Mouse (Mus musculus) thymus, adult 2 months (tissue): ENCODE measurements around the gene Tle4.

Source experiments
- CTCF ChIP-seq: fragments of 200-500 bp; IDR thresholded peaks from 2 replicates; pipeline ENCODE4 v1.5.1; 2012; ENCODE audit warnings: mild to moderate bottlenecking, control low read depth, low read length, moderate library complexity, borderline replicate concordance; ENCODE audit not compliant: control insufficient read depth, poor library complexity, insufficient read depth; ENCODE audit errors: extremely low read depth
- POLR2A ChIP-seq: fragments of 200-500 bp; IDR thresholded peaks from 2 replicates; pipeline ENCODE4 v1.6.1; 2012; ENCODE audit warnings: mild to moderate bottlenecking, low read length, control low read depth, moderate library complexity; ENCODE audit not compliant: control insufficient read depth, poor library complexity, insufficient read depth; ENCODE audit errors: extremely low read depth

DNA sequence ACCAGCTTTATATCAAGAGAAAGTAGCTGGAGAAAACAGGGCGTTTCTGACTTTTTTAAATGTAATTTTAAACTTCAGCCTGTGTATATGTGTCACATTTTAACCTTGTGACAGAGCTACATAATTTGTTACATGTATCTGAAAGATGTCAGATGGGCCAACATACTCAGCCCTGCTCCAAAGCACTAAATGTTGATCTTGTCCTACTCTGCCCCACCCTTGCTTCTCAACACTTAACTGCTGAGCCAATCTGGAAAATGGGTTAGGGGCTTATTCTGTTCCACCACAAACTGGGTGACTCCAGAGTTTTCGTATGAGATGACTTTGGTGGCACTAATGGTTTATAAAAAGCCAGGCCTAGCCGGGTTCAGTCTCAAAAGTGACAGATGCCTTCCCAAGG lies 2.5 kb upstream of the Tle4 start:
- TF ChIP-seq CTCF (no peak), POLR2A (no peak)
